Mouse (Mus musculus) intestine, embryonic 15.5 days (tissue): ENCODE results near the gene Vps37c. TPM values are rescaled to one million over a fixed set of nuclear protein-coding genes. Genes with fewer than 3 reads are reported as not detected.

Experiments
- ATAC-seq: fragments of 200-750 bp; cut with Nextera tagmentation; 2 replicates; pipeline ENCODE4 v1.8.0; 2017; ENCODE audit warnings: moderate TSS enrichment, moderate library complexity
- H3K27ac ChIP-seq: fragments of 300-500 bp; sonication (generic); 2 replicates; pipeline ENCODE4 v1.5.1; 2015; ENCODE audit warnings: mild to moderate bottlenecking, inconsistent platforms
- H3K27me3 ChIP-seq: fragments of 300-500 bp; sonication (generic); replicated peaks from 2 replicates; pipeline ENCODE4 v1.6.1; 2015; ENCODE audit warnings: inconsistent platforms
- H3K36me3 ChIP-seq: fragments of 300-500 bp; sonication (generic); 2 replicates; pipeline ENCODE4 v1.6.1; 2015; ENCODE audit warnings: inconsistent platforms
- H3K4me1 ChIP-seq: fragments of 300-500 bp; sonication (generic); replicated peaks from 2 replicates; pipeline ENCODE4 v1.6.1; 2015; ENCODE audit warnings: inconsistent platforms
- H3K4me2 ChIP-seq: fragments of 300-500 bp; sonication (generic); replicated peaks from 2 replicates; pipeline ENCODE4 v1.6.1; 2015; ENCODE audit warnings: mild to moderate bottlenecking, inconsistent platforms
- H3K4me3 ChIP-seq: fragments of 300-500 bp; sonication (generic); replicated peaks from 2 replicates; pipeline ENCODE4 v1.5.1; 2015; ENCODE audit warnings: inconsistent platforms
- H3K9ac ChIP-seq: fragments of 300-500 bp; sonication (generic); 2 replicates; pipeline ENCODE4 v1.6.1; 2015; ENCODE audit warnings: inconsistent platforms
- H3K9me3 ChIP-seq: fragments of 300-500 bp; sonication (generic); 2 replicates; pipeline ENCODE4 v1.6.1; 2016; ENCODE audit warnings: inconsistent platforms
- WGBS: fragments of 180-500 bp; shearing (Covaris S2); methylation state at CpG from one replicate; pipeline ENCODE4 v1.1.7; 2015; 5-methylcytosine and 5-hydroxymethylcytosine counted together
- polyA plus RNA-seq: library from polyadenylated mRNA; unstranded; fragments of >200 nt; fragmentation: Nextera tagmentation; extraction: Ambion mirVana; gene quantifications from 2 replicates; pipeline ENCODE4 v1.2.1, GENCODE M21; 2015

Gene Vps37c
- polyA plus RNA-seq, 1 experiment from 2014 or later, result 28.1 TPM

DNA sequence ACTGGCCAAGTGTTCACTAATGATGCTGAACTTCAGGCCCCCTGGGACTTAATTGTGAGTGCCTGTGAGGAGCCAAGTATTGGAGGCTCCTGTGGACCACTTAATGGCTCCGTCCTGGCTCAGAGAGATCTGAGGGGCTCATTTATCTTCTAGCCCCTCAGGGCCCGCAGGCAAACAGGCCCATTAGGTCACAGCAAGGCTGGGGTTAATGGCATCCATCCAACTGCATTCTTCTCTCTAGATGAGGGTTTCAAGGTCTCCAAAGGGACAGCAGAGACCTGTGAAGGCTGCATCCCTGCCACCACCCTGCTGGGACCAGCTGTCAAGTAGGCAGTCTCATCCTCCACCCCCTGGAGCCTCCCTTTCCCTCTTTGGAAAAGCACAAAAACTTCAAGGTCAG is 31.2 kb downstream of the Vps37c start:
- WGBS, result 28% methylated on average over 2 of the region's 2 CpGs
- Histone ChIP-seq H3K36me3 (no peaks in the 10 kb centered on the region), H3K27ac (no peak overlapping the region), H3K4me3 (no peak overlapping the region), H3K9ac (no peak overlapping the region), H3K4me1 (peaks cover 7% of the 10 kb centered on the region; the same call in 1 of the 2 replicates), H3K4me2 (no peak overlapping the region), H3K27me3 (no peaks in the 10 kb centered on the region), H3K9me3 (no peaks in the 10 kb centered on the region)
- ATAC-seq, result no peak

DNA sequence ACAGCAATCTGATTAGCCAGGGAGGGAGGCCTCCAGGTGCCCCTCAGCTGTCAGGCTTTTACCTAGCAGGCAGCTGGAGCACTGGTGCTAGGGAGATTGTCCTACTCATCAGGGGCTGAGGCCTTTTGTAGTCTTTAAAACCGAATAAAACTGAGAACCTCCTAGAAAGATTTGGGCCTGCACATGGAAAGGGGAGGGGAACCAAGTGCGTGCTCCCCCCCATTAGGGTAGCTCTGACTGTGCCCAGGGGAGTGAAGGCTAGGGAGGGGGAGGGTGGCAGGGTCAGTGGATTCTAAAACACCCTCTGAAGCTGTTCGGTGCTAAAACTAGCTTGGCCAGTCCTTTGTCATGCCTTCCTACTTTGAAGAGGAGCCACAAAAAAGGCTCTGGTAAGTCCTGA is 32.0 kb downstream of the Vps37c start:
- ATAC-seq, result no peak
- 16% methylated on average over 3 of the region's 3 CpGs for WGBS
- Histone ChIP-seq H3K4me1 (peaks cover 7% of the 10 kb centered on the region; the same call in 1 of the 2 replicates), H3K4me2 (no peak overlapping the region), H3K4me3 (no peak overlapping the region), H3K9ac (no peak overlapping the region), H3K9me3 (no peaks in the 10 kb centered on the region), H3K27me3 (no peaks in the 10 kb centered on the region), H3K27ac (no peak overlapping the region), H3K36me3 (no peaks in the 10 kb centered on the region)

DNA sequence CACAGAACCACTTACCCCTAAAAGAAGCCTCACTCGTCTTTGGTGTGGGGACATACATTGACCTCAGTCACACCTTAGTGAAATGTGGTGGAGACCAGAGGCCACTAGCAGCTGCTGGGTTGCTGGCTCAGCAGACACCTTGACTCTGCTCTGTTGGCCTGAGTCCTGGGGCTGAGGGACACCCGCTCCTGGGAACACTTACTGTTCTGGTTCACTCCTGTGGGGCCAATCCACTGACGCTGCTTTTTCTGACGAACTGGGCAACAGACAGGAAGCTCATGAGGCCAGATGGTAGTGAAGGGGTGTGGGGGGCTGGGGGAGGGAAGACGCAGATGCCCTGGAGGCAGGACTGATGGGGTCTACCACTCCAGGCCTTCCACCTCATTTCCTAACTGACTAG is 32.5 kb downstream of the Vps37c start:
- H3K27me3 ChIP-seq, result no peaks in the 10 kb centered on the region
- no peak overlapping the region for H3K4me3 ChIP-seq
- no peaks in the 10 kb centered on the region for H3K9me3 ChIP-seq
- ATAC-seq, result no peak
- 52% methylated on average over 5 of the region's 5 CpGs for WGBS
- H3K9ac ChIP-seq, result no peak overlapping the region
- H3K4me1 ChIP-seq, result peaks cover 7% of the 10 kb centered on the region; the same call in 1 of the 2 replicates
- H3K36me3 ChIP-seq, result no peaks in the 10 kb centered on the region
- no peak overlapping the region for H3K27ac ChIP-seq
- H3K4me2 ChIP-seq, result no peak overlapping the region

DNA sequence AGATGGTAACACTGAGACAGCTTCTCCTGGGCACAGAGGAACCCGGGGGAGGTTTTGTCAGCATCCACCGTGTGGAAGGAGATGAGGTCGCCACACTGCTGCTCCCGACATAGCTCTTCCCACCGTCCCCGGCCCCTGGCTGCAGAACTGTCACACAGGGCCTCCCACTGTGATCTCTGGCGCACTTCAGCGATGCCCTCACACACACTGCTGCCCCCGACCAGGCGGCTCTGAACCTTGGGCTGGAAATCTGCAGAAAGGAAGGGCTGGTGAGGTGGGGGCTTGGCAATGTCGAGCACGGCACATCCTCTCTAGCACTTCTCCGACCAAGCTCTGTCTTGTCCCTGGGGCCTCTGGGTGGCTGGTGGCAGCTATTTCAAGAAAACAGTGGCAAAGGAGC is 34.5 kb downstream of the Vps37c start:
- no peaks in the 10 kb centered on the region for H3K36me3 ChIP-seq
- H3K4me1 ChIP-seq, result peaks cover 7% of the 10 kb centered on the region; the same call in 1 of the 2 replicates
- no peaks in the 10 kb centered on the region for H3K9me3 ChIP-seq
- H3K4me2 ChIP-seq, result no peak overlapping the region
- no peak overlapping the region for H3K27ac ChIP-seq
- 19% methylated on average over 13 of the region's 13 CpGs for WGBS
- no peak overlapping the region for H3K4me3 ChIP-seq
- ATAC-seq, result no peak
- H3K27me3 ChIP-seq, result no peaks in the 10 kb centered on the region
- no peak overlapping the region for H3K9ac ChIP-seq

DNA sequence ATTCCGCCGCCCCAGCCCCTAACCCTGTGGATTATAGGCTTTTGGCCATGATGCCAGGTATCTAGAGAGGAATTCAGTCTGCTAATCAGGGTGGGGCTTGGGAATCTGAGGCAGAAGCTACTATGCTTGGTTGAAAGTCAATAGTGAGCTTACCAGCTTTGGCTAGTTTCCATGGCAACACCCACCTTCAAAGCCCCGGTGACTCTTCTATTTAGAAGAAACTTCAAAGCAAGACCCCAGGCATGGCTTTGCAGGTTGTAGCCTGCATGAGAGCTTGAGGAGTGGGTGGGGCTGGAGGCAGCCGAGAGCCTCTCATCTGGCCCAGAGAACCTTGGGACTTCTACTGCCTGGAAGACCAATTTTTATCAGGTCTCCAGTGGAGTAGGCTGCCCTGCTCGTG is 35.1 kb downstream of the Vps37c start:
- Histone ChIP-seq H3K27ac (no peak overlapping the region), H3K36me3 (no peaks in the 10 kb centered on the region), H3K4me1 (peaks cover 7% of the 10 kb centered on the region; the same call in 1 of the 2 replicates), H3K27me3 (no peaks in the 10 kb centered on the region), H3K4me3 (no peak overlapping the region), H3K9me3 (no peaks in the 10 kb centered on the region), H3K4me2 (no peak overlapping the region), H3K9ac (no peak overlapping the region)
- WGBS, result 38% methylated on average over 5 of the region's 5 CpGs
- ATAC-seq, result no peak

DNA sequence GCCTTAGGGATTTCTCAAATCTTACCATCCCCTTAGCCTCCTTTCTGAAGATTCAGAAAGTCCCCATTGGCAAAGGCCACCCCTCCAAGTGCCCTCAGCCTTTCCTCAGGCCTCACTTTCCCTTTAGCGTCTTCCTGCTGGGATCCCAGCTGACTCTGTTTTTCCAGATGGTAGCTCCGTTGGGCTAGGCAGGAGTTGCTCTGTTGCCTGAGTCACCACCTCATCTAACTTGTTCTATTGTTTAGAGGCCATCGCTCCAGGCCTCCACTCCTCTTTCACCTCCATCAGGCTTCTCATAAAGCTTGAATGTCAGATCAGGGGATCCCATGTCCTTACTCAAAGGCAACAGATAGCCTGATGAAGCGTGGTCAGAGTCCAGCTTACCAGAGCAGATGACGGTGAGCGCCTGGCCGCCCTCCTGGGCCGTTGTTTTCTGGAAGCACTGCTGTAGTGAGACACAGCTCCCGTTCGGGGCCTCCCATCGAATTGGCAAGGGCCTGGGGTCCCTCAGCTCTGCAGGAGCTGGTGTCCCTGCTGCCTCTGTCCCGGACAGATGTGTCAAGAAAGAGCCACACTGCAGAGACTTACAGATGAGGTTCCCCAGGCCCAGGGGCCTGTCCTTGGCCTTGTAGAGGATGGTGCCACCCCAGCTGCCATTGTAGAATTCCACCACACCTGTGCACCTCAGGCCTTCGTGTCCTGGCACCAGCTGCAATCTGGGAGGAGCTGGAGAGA is 36.3 kb downstream of the Vps37c start:
- Histone ChIP-seq H3K27me3 (no peaks in the 10 kb centered on the region), H3K4me1 (peaks cover 7% of the 10 kb centered on the region; the same call in 1 of the 2 replicates), H3K4me2 (no peak overlapping the region), H3K27ac (no peak overlapping the region), H3K4me3 (no peak overlapping the region), H3K36me3 (no peaks in the 10 kb centered on the region), H3K9me3 (no peaks in the 10 kb centered on the region), H3K9ac (no peak overlapping the region)
- WGBS, result 77% methylated on average over 13 of the region's 13 CpGs
- no peak for ATAC-seq

DNA sequence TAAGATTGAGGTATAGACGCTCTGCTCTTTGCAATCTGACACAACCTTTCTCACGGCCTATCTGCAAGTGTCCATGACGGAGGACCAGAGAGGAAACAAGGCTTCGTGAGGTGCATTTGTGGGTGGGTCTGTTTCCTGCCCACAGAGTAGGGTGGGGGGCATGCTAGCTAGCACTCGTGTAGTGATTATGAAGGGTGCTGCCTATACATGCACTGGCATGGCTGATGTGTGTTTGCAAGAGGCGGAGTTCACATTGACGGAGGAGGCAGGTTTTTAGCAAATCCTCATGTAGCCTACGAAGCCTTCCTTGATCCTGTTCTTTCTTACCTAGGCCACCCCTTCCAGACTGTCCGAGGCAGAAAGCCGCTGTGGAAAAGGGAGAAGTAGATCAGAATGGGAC is 41.4 kb downstream of the Vps37c start:
- Histone ChIP-seq H3K9ac (no peak overlapping the region), H3K27me3 (no peaks in the 10 kb centered on the region), H3K4me1 (no peaks in the 10 kb centered on the region), H3K36me3 (no peaks in the 10 kb centered on the region), H3K4me3 (no peak overlapping the region), H3K4me2 (no peak overlapping the region), H3K27ac (no peak overlapping the region), H3K9me3 (no peaks in the 10 kb centered on the region)
- no peak for ATAC-seq
- 89% methylated on average over 10 of the region's 10 CpGs for WGBS

DNA sequence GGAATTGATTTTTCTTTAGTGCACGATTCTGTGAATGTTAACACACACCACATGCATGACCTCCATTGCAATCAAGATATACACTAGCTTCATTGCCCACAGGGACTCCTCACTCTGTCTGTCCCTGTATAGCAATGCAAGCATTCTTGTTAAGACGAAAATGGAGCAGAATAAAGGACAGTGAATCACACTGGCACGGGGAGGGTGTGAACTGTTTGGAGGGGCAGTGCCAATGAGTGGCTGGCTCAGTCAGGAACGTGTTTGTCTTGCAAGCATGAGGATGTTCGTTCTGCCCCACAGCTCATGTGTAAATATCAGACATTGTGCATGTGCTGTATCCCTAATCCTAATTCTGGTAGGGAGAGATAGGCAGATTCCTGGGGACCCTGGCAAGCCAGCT is 41.9 kb downstream of the Vps37c start:
- H3K27ac ChIP-seq, result no peak overlapping the region
- H3K27me3 ChIP-seq, result no peaks in the 10 kb centered on the region
- 68% methylated on average over 5 of the region's 5 CpGs for WGBS

DNA sequence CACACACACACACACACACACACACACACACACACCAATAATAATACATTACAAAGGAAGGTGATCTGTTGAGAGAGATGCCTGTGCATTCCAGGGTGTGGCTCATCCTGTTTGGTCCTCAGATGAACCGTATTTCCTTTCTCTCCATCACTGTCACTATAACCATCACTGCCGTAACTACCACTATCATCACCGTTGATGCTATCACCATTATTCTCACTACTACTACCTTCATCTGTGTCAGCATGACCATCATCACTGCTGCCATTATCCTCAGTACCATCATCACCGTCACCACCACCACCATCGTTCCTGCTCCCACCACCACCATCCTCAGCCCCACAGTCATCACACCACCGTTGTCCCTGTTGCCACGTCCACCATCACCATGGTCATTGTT is 43.4 kb downstream of the Vps37c start:
- H3K9me3 ChIP-seq, result no peaks in the 10 kb centered on the region
- WGBS, result 87% methylated on average over 7 of the region's 7 CpGs
- no peaks in the 10 kb centered on the region for H3K4me1 ChIP-seq
- H3K9ac ChIP-seq, result no peak overlapping the region
- H3K27ac ChIP-seq, result no peak overlapping the region
- H3K27me3 ChIP-seq, result no peaks in the 10 kb centered on the region
- H3K36me3 ChIP-seq, result no peaks in the 10 kb centered on the region
- no peak for ATAC-seq
- H3K4me3 ChIP-seq, result no peak overlapping the region
- no peak overlapping the region for H3K4me2 ChIP-seq

More for the DNA sequence above, 41.9 kb downstream of the Vps37c start:
- no peak for ATAC-seq
- Histone ChIP-seq H3K4me3 (no peak overlapping the region), H3K36me3 (no peaks in the 10 kb centered on the region), H3K9me3 (no peaks in the 10 kb centered on the region), H3K9ac (no peak overlapping the region), H3K4me1 (no peaks in the 10 kb centered on the region), H3K4me2 (no peak overlapping the region)

DNA sequence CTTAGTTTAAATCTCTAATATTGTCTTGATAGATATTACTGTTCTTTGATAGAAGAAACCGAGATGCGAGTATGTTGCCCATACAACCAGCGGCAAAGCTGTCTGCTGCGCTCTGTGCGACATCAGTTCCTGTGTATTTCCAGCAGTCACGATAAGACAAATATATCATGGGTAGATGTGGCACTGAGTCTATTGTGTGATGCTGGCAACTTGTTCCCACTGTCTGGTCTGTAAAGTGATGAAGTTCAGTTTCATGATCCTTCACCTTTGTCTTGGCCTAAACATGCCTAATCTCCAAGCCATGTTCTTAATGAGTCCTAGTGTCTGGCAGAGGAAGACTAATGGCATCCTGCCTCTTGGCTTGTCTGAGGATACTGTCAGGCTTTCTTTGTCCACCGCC is 44.2 kb downstream of the Vps37c start:
- no peak for ATAC-seq
- Histone ChIP-seq H3K27ac (no peak overlapping the region), H3K4me2 (no peak overlapping the region), H3K4me1 (no peaks in the 10 kb centered on the region), H3K27me3 (no peaks in the 10 kb centered on the region), H3K4me3 (no peak overlapping the region), H3K36me3 (no peaks in the 10 kb centered on the region), H3K9ac (no peak overlapping the region), H3K9me3 (no peaks in the 10 kb centered on the region)
- WGBS, result 92% methylated on average over 7 of the region's 7 CpGs

DNA sequence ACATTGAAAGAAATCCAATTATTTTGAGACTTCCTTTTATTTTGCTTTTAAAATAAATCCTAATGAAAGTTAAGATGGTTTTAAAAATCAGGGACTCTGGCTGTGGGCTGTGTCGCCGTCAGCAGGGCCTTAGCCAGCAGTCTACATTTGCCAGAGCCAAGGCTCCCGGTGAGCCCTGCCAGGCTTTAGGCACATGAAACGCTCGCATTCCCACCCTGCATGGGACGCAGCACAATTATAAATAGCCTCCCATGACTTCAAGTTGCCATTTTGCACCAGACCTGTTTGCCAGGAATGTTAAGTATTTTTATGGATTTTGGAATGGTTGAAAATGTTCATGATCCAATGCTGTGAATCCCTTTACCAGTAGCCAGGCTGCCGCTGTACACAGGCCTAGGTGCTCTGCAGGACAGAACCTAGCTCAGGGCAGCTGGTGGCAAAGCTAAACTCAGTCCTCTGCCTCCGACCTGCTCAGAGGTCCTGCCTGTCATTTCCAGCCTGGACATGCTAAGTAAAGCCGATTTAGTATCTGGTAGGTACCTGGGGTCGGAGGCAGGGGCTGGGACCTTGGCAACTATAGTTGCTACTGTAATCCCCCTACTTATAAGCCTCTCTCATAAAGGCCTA is 45.1 kb downstream of the Vps37c start:
- 67% methylated on average over 10 of the region's 10 CpGs for WGBS
- no peak overlapping the region for H3K9ac ChIP-seq

DNA sequence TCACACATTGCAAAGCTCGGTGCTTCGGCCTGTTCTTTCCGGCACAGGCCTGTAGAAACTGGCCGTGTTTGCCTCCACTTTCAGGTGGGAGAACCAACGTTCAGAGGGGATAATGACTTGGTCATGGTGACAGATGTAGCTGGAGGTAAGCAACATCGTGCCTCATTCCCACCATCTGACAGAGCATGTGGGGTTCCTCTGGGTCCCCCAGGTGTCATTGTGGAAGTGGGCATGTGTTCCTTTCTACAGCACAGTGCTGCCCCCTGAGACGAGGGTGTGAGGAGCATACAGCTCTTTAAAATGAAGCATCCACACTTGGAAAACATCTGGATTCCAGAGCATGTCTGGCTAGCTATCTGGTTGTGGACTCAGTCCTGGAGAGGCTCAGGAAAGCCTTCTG is 46.0 kb downstream of the Vps37c start:
- Histone ChIP-seq H3K4me2 (no peak overlapping the region), H3K27me3 (no peaks in the 10 kb centered on the region), H3K27ac (no peak overlapping the region), H3K4me3 (no peak overlapping the region), H3K36me3 (no peaks in the 10 kb centered on the region), H3K4me1 (no peaks in the 10 kb centered on the region), H3K9ac (no peak overlapping the region), H3K9me3 (no peaks in the 10 kb centered on the region)
- WGBS, result 82% methylated on average over 7 of the region's 7 CpGs
- no peak for ATAC-seq

More for the DNA sequence above, 45.1 kb downstream of the Vps37c start:
- H3K27ac ChIP-seq, result no peak overlapping the region
- H3K4me2 ChIP-seq, result no peak overlapping the region
- H3K4me1 ChIP-seq, result no peaks in the 10 kb centered on the region
- no peaks in the 10 kb centered on the region for H3K27me3 ChIP-seq
- H3K4me3 ChIP-seq, result no peak overlapping the region
- H3K36me3 ChIP-seq, result no peaks in the 10 kb centered on the region
- H3K9me3 ChIP-seq, result no peaks in the 10 kb centered on the region
- ATAC-seq, result no peak

DNA sequence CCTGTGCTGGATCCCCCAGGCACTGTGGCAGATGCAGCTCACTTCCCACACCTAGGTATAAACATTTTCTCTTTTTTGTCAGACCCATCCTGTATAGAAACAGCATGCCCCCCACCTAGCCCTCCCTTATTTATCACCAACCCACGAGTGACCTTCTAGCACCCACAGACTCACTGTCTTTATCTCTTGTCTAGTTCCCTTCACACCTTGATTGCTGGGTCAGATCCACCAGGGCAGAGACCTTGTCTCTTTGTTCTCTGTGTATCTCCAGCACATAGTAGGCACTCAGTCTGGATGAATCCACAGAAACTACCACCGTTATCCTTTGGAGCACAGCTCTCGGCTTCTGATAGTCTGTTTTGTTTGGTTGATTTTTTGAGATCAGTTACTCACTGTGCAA is 46.5 kb downstream of the Vps37c start:
- H3K4me1 ChIP-seq, result no peaks in the 10 kb centered on the region
- no peaks in the 10 kb centered on the region for H3K27me3 ChIP-seq
- no peak overlapping the region for H3K4me2 ChIP-seq
- H3K27ac ChIP-seq, result no peak overlapping the region
- H3K4me3 ChIP-seq, result no peak overlapping the region
- 67% methylated on average over 3 of the region's 3 CpGs for WGBS
- ATAC-seq, result no peak
- no peaks in the 10 kb centered on the region for H3K36me3 ChIP-seq
- H3K9ac ChIP-seq, result no peak overlapping the region
- H3K9me3 ChIP-seq, result no peaks in the 10 kb centered on the region
